Mouse (Mus musculus) kidney, postnatal 14 days (tissue): Measurements from ENCODE around the gene Dmrtc2.
"Not testable (repeated sequence)": the region's sequence is repeated elsewhere in the genome, so short reads cannot be mapped to it uniquely, and the experiment has no call there.

Source experiments
- DNase-seq: peaks from one replicate; pipeline ENCODE4 v3.0.0; 2022; ENCODE audit warnings: mixed read lengths

Gene Dmrtc2

DNA sequence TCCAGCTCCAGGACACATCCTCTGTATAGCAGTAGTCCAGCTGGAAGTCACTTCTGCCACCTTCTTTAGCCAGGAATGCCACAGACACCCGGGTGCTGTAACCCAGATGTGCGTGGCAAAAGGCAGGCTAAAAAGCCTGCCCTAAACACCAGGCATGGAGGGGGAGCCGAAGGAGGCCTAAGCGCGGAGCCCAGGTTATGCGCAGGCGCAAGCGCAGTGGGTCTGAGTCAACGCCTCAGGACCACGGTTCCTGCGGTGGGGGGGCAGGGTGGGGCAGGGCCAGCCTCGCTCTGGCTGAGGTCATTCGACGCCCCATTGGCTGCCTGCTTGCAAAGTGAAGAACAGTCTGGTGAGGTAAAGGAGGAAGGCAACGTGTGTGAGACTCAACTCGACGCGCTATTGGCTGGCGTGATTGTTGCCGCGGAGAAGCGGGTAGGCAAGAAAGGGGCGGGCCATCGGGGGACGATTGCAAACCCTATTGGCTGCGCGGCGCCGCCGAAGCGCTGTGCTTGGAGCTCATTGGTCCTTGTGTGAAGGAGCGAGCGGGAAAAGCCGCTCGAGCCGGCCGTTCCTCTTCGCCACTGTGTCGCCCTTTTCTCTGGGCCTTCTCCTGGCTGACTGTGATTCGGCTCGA lies at the start of gene Dmrtc2, which contains the start of gene Lypd4:
Gene Dmrtc2 (plus strand): TSS at position 526 of the 634 bp plus-strand sequence.
Gene Lypd4 (minus strand): TSS at position 410 of the 634 bp plus-strand sequence.
- DNase-seq: no peak

DNA sequence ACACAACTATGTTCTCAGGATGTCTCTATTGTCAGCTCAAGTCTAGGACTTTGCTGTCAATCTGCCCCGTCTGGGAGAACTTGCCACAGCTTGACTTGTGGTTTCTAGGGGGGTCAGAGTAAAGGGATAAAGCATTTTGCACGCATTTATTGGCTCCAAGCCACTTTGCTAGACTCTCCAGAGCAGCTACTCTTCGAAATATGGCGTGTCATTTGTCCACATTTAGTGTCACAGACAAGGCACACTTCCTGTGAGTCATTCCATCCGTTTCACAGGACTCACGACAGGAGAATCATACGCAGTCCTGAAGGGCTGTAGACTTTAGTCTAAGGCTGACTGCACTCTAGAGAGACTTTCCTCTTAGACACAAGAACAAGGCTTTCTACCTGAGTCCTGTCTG lies 45.4 kb upstream of the Dmrtc2 start:
- no peak for DNase-seq

DNA sequence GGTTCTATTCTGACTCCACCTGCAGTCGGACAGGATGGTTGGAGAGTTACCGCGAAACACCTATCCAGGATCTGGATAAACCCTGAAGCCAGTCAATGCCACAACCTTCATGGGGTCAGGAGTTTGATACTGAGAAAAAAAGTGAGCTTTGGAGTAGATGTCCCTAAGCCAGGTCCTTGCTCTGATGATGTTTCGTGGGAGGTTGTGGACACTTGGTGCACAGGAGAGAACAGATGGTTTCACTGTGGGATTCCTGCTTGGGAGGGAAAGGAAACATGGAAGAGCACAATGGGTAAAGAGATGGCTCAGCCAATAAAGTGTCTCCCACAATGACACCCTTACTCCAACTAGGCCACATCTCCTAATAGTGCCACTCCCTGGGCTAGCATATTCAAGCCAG lies 42.7 kb upstream of the Dmrtc2 start:
- DNase-seq: no peak

DNA sequence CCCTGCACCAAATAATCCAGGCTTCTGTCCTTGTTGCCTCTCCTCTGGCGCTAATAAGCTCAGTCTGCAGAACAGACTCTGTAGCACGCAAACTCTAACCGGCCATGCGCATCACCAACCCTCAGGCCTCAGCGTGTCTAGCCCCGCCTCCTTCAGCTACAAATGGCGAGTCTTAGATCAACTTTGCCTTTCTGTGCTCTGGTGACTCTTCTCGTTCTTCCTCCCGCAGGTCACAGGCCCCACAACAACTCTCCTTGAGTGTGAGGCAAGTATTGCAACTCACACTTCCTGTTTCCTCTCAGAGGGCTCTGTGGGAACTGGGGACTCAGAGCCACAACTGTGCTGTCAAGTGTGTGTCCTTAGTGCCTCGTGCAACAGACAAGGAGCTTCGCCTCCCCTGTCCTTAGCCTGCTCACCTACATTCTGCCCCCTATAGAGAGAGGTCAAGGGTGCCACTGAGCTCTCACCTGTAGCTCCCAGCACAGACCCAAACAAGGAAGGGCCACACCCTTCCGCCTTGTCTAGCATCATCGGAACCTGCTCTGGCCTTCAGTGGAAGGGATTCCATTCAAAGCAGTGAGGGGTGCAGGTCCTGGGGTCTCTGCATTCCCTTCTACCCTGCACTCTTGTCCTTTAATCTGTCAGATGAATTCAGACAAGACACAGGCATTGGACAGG lies 31.0 kb upstream of the Dmrtc2 start:
- DNase-seq: not testable (repeated sequence)

DNA sequence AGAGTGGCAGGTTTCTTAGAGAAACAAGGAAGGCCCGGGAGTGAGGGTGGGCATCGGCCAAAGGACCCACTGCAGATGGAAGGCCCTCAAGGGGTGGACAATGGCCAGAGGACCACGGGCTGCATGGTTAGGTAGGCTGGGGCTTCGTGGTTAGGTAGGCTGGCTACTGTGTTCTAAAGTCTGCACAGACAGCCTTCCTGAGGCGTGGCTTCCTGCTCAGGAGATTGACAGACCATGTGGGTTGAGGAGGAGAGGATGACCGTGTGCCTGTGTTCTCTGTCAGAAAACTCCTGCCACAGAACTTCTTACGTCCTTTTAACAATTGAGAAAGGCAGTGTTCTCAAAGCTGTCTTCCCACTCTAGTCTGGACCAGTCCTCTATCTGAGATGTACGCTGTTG lies 30.4 kb upstream of the Dmrtc2 start:
- no peak for DNase-seq

DNA sequence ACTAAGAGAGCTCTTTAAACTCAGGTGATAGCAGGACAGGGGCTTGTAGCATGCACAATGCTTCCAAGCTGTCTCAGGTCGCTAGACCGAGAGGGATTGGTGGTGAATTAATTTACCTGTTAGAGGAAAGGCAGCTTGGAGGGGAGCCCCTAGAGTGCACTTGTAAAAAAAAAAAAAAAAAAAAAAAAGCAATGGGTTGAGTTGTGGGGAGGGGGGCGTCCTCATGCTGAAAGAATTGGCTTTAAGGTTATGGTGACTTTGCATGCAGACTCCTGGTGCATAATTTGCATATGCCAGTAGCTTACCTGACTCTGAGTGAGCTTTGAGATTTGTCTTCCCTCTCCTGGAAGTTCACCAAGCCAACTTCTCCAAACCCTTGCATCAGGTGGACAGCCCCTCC lies 29.5 kb upstream of the Dmrtc2 start:
- no peak for DNase-seq

- DNase-seq: no peak
These were observed 28.8 kb upstream of the Dmrtc2 start for GRCm38 (mm10) chr7:24841009-24841408.

DNA sequence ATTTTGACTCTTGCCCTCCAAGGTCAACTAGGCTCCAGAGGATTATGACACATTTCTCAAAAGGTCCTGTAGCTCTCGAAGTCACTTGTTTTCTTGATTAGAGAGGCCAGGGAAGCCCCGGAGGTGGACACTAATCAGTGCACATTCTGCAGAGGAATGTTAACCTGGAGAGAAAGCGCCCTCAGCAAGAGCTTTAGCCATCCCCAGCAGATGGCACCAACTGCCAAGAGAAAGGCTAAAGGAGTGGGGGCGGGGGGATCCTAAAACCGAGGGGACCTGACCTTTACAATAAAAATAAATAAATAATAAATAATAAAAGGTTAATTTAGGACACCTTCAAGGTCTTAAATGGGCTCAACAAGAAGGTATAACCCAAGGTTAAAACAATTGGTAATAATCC lies 25.7 kb upstream of the Dmrtc2 start:
- DNase-seq: no peak

GRCm38 (mm10) chr7:24845181-24845580 lies 24.7 kb upstream of the Dmrtc2 start:
- no peak for DNase-seq

- DNase-seq: no peak
These were observed 24.1 kb upstream of the Dmrtc2 start for GRCm38 (mm10) chr7:24845713-24846112.

- not testable (repeated sequence) for DNase-seq
These were observed 23.3 kb upstream of the Dmrtc2 start for GRCm38 (mm10) chr7:24846576-24846975.

DNA sequence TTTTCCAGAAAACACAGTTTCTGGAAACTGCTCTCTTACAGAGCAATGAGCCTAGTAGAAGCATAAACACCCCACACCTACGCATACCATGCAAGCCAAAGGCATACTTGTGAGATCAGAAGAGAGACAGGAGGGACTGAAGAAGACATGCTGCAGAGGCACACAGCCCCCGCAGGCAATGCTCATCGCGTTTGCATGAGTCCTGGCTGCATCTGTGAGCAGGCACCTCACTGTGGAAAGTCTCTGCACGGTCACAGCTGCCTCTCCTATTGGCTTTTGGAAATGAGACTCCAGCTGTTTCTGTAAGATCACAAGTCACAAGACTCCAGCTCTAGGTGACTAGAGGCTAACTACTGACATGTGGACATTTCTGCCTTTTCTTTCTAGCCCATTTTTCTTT lies 19.7 kb upstream of the Dmrtc2 start:
- no peak for DNase-seq

DNA sequence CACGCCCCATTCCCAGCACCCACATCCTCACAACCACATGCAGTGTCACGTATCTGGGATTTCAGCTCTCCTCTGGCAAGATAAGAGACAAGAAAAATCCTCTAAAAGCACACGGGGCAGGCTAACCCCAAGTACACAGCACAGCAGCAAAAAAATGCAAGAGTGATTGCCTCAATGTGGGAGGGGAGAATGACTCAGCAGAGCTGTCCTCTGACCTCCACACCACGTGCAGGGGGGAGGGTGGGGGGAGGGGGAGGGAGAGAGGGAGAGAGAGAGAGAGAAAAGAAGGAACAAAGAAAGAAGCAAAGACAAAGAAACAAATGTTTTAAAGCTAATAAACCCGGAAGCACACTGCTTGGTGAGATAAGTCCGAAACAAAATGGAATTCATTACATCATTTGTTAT lies 19.0 kb upstream of the Dmrtc2 start:
- no peak for DNase-seq

DNA sequence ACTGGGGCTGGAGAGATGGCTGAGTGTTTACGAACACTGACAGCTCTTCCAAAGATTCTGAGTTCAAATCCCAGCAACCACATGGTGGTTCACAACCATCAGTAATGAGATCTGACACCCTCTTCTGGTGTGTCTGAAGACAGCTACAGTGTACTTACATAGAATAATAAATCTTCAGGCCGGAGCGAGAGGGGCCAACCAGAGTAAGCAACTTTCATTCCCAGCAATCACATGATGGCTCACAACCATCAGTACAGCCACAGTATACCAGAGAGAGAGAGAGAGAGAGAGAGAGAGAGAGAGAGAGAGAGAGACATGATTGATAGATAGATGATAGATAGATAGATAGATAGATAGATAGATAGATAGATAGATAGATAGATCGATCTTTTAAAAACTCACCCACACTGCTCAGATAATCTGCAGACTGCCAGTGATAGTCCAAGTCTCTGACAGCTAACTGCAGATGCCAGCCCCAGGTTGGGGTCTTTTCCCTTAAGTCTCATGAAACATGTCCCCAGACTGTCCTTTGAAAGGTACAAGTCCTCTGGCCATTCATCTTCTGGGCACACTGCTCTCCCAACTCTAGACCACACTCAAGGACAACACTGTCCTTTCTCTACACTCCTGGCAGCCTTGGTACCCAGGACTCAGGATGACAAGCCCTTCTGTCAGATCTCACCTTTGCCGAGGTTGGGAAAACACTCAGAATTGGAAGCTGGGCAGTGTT lies 18.1 kb upstream of the Dmrtc2 start:
- DNase-seq: no peak

DNA sequence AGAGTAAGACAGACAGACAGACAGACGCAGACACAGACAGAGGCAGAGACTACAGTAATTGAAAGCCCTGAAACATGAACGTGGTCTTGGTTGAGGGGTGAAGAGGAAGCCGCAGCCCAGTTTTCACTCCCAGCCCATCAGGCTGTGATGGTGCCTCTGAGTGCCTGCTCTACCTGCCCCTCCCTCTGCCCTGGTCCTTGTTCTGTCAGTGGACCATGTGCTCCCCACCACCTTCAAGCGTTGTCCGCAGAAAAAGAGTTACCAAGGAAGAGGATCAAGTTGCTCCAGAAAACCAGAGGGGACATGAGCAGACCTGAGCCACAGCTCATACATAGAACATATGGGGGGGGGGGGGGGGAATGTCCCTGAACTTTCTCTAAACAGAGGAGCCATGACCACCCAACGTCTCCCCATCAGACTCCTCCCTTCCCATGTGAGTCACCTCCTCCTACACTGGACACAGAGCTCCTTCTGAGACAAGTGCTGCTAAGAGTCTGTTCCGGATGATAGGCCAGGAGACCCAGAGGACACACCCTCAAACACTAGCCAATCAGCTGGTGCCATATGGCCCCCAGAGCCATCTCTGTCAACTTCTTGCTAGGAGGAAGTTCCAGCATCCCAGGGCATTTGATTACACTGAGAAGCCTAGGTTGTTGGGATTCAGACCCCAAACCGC lies 17.2 kb upstream of the Dmrtc2 start:
- DNase-seq: no peak

- DNase-seq: no peak
These were observed 16.7 kb upstream of the Dmrtc2 start for GRCm38 (mm10) chr7:24853233-24853563.

DNA sequence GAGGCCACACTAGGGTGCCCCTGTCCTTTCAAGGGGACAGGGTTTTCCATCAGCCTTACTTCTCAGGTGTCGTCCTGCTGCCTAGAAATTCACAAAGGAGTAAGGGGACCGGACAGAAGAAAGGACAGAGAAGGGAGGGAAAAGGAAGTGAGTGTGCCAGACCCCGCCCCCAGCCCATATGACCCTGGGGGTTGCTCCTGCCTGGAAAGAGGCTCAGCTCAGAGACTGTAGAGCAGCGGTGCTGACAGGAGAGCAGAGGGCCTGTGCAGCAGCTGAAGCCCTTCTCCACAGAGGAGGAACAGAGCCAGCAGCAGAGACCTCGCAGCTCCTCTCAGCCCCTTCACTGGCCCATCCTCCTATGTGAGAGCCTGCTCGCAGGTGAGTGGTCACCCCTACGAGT lies 16.2 kb upstream of the Dmrtc2 start:
- no peak for DNase-seq

DNA sequence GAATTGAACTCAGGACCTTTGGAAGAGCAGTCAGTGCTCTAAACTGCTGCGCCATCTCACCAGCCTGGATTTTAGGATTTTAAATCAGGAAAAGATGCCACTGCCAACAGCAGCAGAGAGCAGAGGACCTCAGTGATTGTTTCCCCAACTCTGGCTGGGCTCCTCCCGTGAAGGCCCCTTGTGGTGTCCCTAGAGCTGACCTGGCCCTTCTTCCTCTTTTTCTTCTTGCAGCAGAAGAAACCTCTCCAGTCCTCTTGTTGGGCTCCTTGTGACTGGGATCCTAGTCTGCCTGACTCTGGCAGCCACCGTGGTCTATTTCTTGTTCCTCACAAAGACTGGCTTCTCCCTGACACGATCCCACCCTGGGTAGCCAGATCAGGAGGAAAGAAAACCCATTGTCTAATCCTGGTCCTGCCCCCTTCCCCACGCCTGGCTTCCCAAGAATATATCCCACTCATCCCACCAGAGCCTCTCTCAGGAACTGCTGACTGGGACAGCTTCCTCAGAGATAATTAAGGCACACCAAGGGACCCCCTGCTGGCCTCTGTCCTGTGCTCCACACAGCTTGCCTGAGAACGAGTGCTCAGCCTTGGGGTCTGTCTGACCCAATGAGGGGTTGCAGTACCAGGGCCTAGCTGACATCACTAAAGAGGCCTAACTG lies 13.3 kb upstream of the Dmrtc2 start:
- no peak for DNase-seq

GRCm38 (mm10) chr7:24859234-24859633 lies 10.6 kb upstream of the Dmrtc2 start:
- no peak for DNase-seq

- no peak for DNase-seq
These were observed 7.9 kb upstream of the Dmrtc2 start, which contains the start of gene Gm9844 for GRCm38 (mm10) chr7:24861913-24862312. Gene Gm9844, plus strand, starts transcription at chr7:24862213.

GRCm38 (mm10) chr7:24862853-24863252 lies 7.0 kb upstream of the Dmrtc2 start:
- DNase-seq: no peak

- no peak for DNase-seq
These were observed 5.7 kb upstream of the Dmrtc2 start for GRCm38 (mm10) chr7:24864156-24864555.

DNA sequence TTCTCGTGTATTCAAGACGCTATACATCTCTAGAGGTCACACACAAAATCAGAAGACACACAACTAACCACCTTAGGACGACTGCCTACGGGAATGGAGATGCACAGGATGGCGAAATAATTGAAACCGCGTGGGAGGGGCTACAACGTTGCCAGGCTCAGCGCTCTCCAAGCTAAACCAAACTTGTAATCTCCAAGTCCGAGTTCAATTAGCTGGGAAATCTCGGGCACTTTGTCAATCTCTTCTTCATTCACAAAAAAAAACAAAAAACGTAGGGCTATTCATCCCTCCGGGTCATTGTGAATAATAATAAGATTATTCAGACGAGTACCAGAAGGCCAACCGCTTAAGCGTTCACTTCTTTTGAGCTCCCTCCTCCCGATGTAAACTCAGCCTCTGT lies 777 bp upstream of the Dmrtc2 start:
- no peak for DNase-seq
